Mouse (Mus musculus) liver, embryonic 12.5 days (tissue): ENCODE data around the gene Mad1l1. TPM values are rescaled to one million over a fixed set of nuclear protein-coding genes. Genes with fewer than 3 reads are reported as not detected.
A peak's percentile ranks its signal among the peaks of the same experiment; 100 is the strongest.

Source experiments
- ATAC-seq: fragments of 200-750 bp; cut with Nextera tagmentation; 2 replicates; pipeline ENCODE4 v1.8.0; 2017; ENCODE audit warnings: moderate number of reproducible peaks, mild to moderate bottlenecking, moderate library complexity
- H3K27ac ChIP-seq: fragments of 300-500 bp; sonication (generic); 2 replicates; pipeline ENCODE4 v1.5.1; 2016; ENCODE audit warnings: mild to moderate bottlenecking
- H3K27me3 ChIP-seq: fragments of 300-500 bp; sonication (generic); replicated peaks from 2 replicates; pipeline ENCODE4 v1.6.1; 2016; ENCODE audit warnings: mild to moderate bottlenecking, moderate library complexity
- H3K36me3 ChIP-seq: fragments of 300-500 bp; sonication (generic); 2 replicates; pipeline ENCODE4 v1.6.1; 2016; ENCODE audit warnings: mild to moderate bottlenecking, moderate library complexity
- H3K4me1 ChIP-seq: fragments of 300-500 bp; sonication (generic); 2 replicates; pipeline ENCODE4 v1.6.1; 2016
- H3K4me2 ChIP-seq: fragments of 300-500 bp; sonication (generic); 2 replicates; pipeline ENCODE4 v1.6.1; 2016; ENCODE audit warnings: mild to moderate bottlenecking, moderate library complexity
- H3K4me3 ChIP-seq: fragments of 300-500 bp; sonication (generic); 2 replicates; pipeline ENCODE4 v1.5.1; 2016; ENCODE audit warnings: mild to moderate bottlenecking, moderate library complexity
- H3K9ac ChIP-seq: fragments of 300-500 bp; sonication (generic); 2 replicates; pipeline ENCODE4 v1.6.1; 2016; ENCODE audit warnings: mild to moderate bottlenecking, moderate library complexity
- H3K9me3 ChIP-seq: fragments of 300-500 bp; sonication (generic); replicated peaks from 2 replicates; pipeline ENCODE4 v1.6.1; 2016; ENCODE audit warnings: mild to moderate bottlenecking, moderate library complexity
- WGBS: fragments of 180-500 bp; shearing (Covaris S2); methylation state at CpG from one replicate; pipeline ENCODE4 v1.1.7; 2016; ENCODE audit not compliant: insufficient replicate concordance; 5-methylcytosine and 5-hydroxymethylcytosine counted together
- polyA plus RNA-seq: library from polyadenylated mRNA; unstranded; fragments of >200 nt; fragmentation: Nextera tagmentation; extraction: Ambion mirVana; gene quantifications from 2 replicates; pipeline ENCODE4 v1.2.1, GENCODE M21; 2016

Mad1l1 gene
- polyA plus RNA-seq, 1 experiment from 2014 or later, result 33.6 TPM

DNA sequence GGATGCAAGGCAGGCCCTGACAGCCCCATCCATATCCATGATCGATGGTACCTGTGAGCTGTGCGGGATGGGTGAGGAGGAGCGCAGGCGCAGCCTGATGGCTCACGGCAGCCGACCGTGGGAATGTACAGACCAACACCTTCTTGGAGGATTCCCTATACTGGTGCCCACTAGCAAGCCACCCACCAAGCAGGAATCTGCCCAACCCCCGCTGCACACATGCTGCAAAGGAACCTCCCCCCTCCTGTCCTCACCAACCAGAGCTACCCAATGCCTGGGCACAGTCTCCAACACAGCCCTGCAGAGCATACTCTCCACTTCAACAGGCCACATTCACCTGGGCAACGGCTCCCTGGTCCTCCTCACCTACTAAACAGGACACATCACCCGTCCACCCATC is 64.7 kb downstream of the Mad1l1 start:
- no peaks in the 10 kb centered on the region for H3K27me3 ChIP-seq
- WGBS, result 89% methylated on average over 10 of the region's 10 CpGs

DNA sequence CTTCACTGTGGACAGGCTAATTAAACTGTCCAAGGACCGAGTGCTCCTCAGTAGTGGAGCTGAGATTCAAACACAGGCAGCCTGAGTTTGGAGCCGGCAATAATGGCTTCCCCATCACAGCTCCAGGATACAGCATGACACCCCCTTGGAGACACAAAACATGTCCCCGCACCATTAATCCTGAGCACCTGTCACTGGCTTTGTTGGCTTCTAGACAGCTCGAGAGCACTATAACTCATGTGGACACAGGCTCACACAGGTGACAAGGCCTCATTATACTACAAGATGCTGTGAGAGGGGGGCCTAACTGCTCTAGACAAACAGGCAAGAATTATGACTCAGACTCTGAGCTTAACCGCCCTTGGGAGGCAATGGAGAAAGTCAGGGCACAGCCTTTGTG is 66.1 kb downstream of the Mad1l1 start:
- no peaks in the 10 kb centered on the region for H3K9me3 ChIP-seq
- no peak overlapping the region for H3K4me2 ChIP-seq
- peaks cover 64% of the 10 kb centered on the region for H3K36me3 ChIP-seq
- H3K27ac ChIP-seq, result no peak overlapping the region
- 71% methylated on average over 5 of the region's 5 CpGs for WGBS
- no peak for ATAC-seq
- no peak overlapping the region for H3K9ac ChIP-seq
- H3K27me3 ChIP-seq, result no peaks in the 10 kb centered on the region
- no peaks in the 10 kb centered on the region for H3K4me1 ChIP-seq
- H3K4me3 ChIP-seq, result no peak overlapping the region

More for the DNA sequence above, 64.7 kb downstream of the Mad1l1 start:
- H3K36me3 ChIP-seq, result peaks cover 72% of the 10 kb centered on the region
- H3K4me3 ChIP-seq, result no peak overlapping the region
- no peak overlapping the region for H3K4me2 ChIP-seq
- H3K9me3 ChIP-seq, result no peaks in the 10 kb centered on the region
- no peak for ATAC-seq
- no peaks in the 10 kb centered on the region for H3K4me1 ChIP-seq
- no peak overlapping the region for H3K27ac ChIP-seq
- no peak overlapping the region for H3K9ac ChIP-seq

DNA sequence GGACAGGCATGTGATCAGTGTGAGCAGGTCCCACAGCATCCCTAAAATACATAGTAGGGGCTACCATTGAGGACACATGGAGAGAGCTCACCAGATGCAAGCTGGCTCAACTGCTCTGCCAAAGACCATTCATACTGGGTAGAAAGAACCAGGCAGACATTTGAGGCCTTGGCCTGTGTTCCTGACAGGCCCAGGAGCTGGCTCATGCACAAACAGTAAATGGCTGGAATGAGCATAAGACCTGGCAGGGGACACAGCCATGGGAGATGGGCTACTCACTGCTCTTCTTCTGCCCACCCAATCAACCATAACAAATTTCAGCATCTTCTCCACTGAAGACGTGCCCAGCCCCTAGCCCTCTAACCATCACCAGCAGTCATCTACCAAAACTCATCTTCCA is 66.7 kb downstream of the Mad1l1 start:
- Histone ChIP-seq H3K9ac (no peak overlapping the region), H3K27ac (no peak overlapping the region), H3K9me3 (no peaks in the 10 kb centered on the region), H3K36me3 (peaks cover 58% of the 10 kb centered on the region), H3K4me2 (no peak overlapping the region), H3K27me3 (no peaks in the 10 kb centered on the region), H3K4me1 (no peaks in the 10 kb centered on the region), H3K4me3 (no peak overlapping the region)
- 93% methylated on average over 1 of the region's 1 CpGs for WGBS
- ATAC-seq, result no peak

DNA sequence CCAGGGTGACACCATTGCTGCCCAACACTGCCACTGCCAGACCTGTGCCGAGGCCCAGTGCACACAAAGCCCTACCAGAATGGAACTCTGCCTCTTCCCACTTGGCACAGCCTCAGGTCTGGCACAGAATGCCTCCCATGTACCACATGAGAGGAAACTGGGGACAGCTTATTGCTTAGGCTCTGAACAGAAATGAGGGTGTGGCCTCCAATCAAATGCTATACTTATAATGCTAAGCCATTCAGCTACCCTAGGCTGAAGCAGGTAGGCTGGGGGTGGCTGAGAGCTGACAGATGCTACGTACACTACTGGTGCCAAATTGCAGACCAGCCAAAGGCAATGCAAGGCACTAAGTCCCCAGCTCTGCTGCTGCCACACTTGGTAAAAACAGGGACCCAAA is 69.4 kb downstream of the Mad1l1 start:
- 91% methylated on average over 2 of the region's 2 CpGs for WGBS

DNA sequence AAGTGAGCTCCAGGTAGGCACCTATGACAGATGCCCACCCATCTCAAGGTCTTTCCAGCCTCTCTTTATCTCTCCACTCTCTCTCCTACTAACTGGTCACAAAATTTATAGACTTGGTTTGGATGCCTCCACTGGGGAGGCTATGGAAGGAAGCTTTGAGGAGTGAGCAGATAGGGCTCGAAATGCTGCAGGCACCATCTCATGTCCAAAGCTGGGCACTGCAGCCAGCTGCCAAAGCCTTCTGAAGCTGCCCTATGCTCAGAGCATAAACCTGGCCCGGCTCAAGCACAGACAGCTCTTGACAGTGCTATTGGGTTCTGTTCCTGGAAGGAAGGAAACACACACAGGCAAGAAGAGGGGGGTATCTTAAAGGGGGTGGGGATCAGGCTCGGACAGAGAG is 71.0 kb downstream of the Mad1l1 start:
- H3K36me3 ChIP-seq, result peaks cover 22% of the 10 kb centered on the region

More for the DNA sequence above, 69.4 kb downstream of the Mad1l1 start:
- H3K4me2 ChIP-seq, result no peak overlapping the region
- H3K27ac ChIP-seq, result no peak overlapping the region
- H3K4me3 ChIP-seq, result no peak overlapping the region
- H3K4me1 ChIP-seq, result no peaks in the 10 kb centered on the region
- no peak overlapping the region for H3K9ac ChIP-seq
- no peaks in the 10 kb centered on the region for H3K27me3 ChIP-seq
- ATAC-seq, result no peak
- H3K9me3 ChIP-seq, result no peaks in the 10 kb centered on the region
- peaks cover 38% of the 10 kb centered on the region for H3K36me3 ChIP-seq

DNA sequence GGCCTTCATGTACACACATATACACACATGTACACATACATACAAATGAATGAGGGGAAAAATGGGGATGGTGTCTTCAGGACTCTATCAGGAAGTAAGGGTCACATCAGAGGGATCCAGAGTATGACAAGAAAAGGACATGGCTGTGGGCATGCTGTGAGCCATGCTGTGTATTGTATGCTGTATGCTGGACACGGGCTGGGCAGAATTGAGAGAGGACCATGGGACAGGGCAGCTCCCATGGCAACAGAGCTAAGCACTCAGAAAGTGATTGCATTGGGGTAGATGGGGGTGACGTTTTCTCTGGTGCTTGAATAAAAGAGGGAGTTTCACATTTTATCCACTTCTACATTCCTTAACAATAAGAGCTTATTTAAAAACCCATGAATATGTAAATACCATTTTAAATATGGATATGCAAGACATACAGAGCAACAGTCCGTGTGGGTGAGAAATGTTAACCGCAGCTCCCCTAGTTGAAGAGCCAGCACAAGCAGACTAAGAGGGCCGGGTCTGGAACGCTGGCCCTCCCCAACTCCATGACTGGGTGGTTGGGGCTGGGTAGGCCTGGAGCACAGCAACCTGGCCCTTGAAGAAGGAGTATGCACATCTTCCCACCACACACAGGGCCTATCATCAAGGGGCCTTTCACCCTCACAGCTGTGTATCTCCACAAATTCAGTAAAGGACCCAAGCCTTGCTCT is 71.8 kb downstream of the Mad1l1 start:
- 81% methylated on average over 6 of the region's 6 CpGs for WGBS
- Histone ChIP-seq H3K4me3 (no peak overlapping the region), H3K27me3 (no peaks in the 10 kb centered on the region), H3K36me3 (peaks cover 28% of the 10 kb centered on the region), H3K27ac (no peak overlapping the region), H3K9ac (no peak overlapping the region), H3K4me2 (no peak overlapping the region), H3K9me3 (no peaks in the 10 kb centered on the region), H3K4me1 (no peaks in the 10 kb centered on the region)
- no peak for ATAC-seq

More for the DNA sequence above, 71.0 kb downstream of the Mad1l1 start:
- Histone ChIP-seq H3K9me3 (no peaks in the 10 kb centered on the region), H3K4me3 (no peak overlapping the region), H3K4me1 (no peaks in the 10 kb centered on the region), H3K9ac (no peak overlapping the region), H3K27me3 (no peaks in the 10 kb centered on the region), H3K4me2 (no peak overlapping the region), H3K27ac (no peak overlapping the region)
- 77% methylated on average over 3 of the region's 3 CpGs for WGBS
- ATAC-seq, result no peak

DNA sequence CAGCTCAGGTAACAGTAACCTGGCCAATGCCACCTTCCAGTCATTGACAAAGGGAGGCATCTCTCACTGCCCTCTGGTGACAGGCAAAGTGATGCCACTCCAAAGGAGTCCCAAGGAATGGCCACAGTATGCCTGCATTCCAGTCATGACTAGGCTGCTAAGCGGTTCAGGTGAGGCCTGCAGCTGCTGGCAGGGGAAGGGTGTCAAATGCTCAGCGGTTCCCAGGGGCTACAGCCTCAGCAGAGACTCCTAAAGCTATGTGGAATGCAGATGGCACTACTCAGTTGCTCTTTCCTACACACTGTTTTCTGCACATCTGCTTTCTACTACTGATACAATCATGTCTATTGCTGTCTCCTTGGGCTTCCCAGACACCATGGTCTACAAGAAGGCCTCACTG is 73.3 kb downstream of the Mad1l1 start:
- no peak for ATAC-seq
- H3K4me2 ChIP-seq, result no peak overlapping the region
- H3K4me1 ChIP-seq, result no peaks in the 10 kb centered on the region
- WGBS, result 79% methylated on average over 2 of the region's 2 CpGs
- no peaks in the 10 kb centered on the region for H3K27me3 ChIP-seq
- no peak overlapping the region for H3K27ac ChIP-seq
- H3K36me3 ChIP-seq, result peaks cover 23% of the 10 kb centered on the region
- no peak overlapping the region for H3K4me3 ChIP-seq
- H3K9me3 ChIP-seq, result no peaks in the 10 kb centered on the region
- H3K9ac ChIP-seq, result no peak overlapping the region

DNA sequence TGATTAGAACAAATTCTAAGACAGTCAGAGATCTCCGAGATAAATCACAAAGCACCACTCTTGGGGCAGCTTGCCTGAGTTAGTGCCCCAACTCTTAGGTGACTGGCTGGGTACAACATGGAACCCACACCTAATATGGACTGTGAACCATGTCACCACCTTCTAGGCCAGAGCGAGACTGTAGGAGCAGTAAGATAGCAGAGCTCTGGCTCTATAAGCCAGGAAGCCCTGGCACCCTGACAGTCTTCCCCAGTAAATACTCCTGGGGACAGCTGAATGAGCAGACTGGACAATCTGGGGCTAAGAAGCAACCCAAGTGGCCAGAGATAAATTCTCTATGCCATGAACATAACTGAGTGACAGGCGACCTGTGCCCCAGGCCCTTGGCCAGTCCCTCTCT is 81.1 kb downstream of the Mad1l1 start:
- 81% methylated on average over 3 of the region's 3 CpGs for WGBS
- ATAC-seq, result no peak
- no peaks in the 10 kb centered on the region for H3K27me3 ChIP-seq

DNA sequence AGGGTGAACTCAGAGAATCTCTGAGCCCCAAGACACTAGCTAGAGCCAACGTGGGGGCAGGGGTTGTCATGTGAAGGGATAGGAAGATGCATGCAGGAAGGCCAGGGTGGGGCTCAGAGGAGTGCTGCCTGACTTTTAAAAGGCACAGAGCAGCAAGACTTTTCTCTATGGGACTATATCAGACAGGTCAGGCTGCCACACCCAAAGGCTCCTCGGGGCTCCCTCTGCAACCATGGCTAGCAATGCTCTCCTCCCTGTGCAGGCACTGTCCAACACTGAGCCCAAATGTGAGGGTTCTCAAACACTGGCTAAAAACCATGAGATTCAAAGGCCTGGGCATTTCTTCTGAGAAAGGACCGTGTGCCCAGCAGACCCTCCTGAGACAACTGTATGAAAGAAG is 82.5 kb downstream of the Mad1l1 start:
- peak; percentile 71 for ATAC-seq
- peaks cover 3% of the 10 kb centered on the region; the same call in 1 of the 2 replicates for H3K36me3 ChIP-seq
- no peaks in the 10 kb centered on the region for H3K27me3 ChIP-seq
- H3K9me3 ChIP-seq, result no peaks in the 10 kb centered on the region
- no peak overlapping the region for H3K4me2 ChIP-seq
- no peak overlapping the region for H3K4me3 ChIP-seq
- H3K9ac ChIP-seq, result no peak overlapping the region
- no peak overlapping the region for H3K27ac ChIP-seq
- 44% methylated on average over 3 of the region's 3 CpGs for WGBS
- peaks cover 15% of the 10 kb centered on the region for H3K4me1 ChIP-seq

More for the DNA sequence above, 81.1 kb downstream of the Mad1l1 start:
- Histone ChIP-seq H3K9me3 (no peaks in the 10 kb centered on the region), H3K9ac (no peak overlapping the region), H3K4me3 (no peak overlapping the region), H3K4me2 (no peak overlapping the region), H3K4me1 (peaks cover 15% of the 10 kb centered on the region), H3K27ac (no peak overlapping the region), H3K36me3 (peaks cover 9% of the 10 kb centered on the region; the same call in 1 of the 2 replicates)

DNA sequence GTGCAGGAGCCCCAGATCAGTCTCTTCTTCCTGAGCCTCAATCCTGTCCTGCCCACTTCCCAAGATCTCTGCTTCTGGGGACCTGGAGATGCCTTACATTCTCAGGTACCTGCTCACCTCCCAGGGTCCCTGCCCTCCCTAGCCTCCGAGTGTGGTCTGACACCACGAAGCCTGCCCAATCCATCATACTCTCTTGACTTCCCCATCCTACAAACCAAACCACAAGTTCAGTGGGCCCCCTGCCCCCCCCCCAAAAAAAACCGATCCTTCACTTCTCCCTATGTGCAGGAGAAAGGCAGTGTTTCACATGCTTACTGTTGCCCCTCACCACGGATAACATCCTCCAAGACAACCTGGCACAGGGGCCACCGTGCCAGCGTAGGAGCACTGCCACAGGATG is 90.5 kb downstream of the Mad1l1 start:
- no peak for ATAC-seq
- no peaks in the 10 kb centered on the region; the same call in 1 of the 2 replicates for H3K4me1 ChIP-seq
- WGBS, result 50% methylated on average over 6 of the region's 6 CpGs

DNA sequence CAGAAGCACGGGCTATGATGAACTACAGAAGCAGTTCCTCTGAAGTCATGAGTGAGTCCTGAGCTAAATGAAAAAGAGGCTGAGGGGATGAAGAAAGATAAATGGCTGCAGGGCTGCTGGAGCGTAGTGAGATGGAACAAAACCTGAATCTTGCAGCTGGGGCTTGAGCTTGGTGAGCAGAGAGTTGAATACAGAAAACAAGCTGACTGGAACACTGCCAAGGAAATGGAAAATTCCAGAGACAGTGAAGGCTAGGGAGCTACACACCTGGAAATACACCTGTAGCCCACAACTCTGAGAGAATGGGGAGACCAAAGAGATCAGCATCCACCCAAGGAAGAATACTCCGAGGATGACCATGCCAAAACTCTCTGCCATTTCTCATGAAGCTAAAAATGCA is 93.0 kb downstream of the Mad1l1 start:
- no peak overlapping the region for H3K4me2 ChIP-seq
- H3K9ac ChIP-seq, result no peak overlapping the region
- H3K9me3 ChIP-seq, result no peaks in the 10 kb centered on the region
- no peak overlapping the region for H3K27ac ChIP-seq
- no peaks in the 10 kb centered on the region; the same call in 1 of the 2 replicates for H3K4me1 ChIP-seq
- peaks cover 6% of the 10 kb centered on the region; the same call in 1 of the 2 replicates for H3K36me3 ChIP-seq
- no peaks in the 10 kb centered on the region for H3K27me3 ChIP-seq
- WGBS, result 83% methylated on average over 3 of the region's 3 CpGs
- H3K4me3 ChIP-seq, result no peak overlapping the region
- no peak for ATAC-seq

More for the DNA sequence above, 90.5 kb downstream of the Mad1l1 start:
- Histone ChIP-seq H3K9ac (no peak overlapping the region), H3K36me3 (peaks cover 6% of the 10 kb centered on the region; the same call in 1 of the 2 replicates), H3K9me3 (no peaks in the 10 kb centered on the region), H3K4me3 (no peak overlapping the region), H3K27me3 (no peaks in the 10 kb centered on the region), H3K4me2 (no peak overlapping the region), H3K27ac (no peak overlapping the region)

DNA sequence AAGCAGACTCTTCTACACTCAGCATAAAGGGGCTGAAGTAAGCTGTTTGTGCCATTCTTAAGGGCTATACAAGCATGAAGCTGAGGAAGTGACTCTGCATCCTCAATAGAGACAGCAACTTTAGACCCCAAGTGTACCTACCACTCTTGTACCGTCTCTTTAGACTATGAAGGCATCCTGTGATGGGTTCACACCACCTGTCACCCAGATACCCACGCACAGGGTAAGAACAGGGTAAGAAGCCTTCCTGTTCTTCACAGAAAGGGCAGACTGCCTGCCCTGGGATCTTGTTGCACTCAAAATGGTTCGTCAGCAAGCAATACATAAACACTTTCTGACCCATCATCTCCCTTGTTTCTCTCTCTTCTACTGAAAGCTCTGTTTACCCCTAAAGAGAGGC is 94.5 kb downstream of the Mad1l1 start:
- no peak for ATAC-seq
- H3K9ac ChIP-seq, result no peak overlapping the region
- H3K4me2 ChIP-seq, result no peak overlapping the region
- no peak overlapping the region for H3K27ac ChIP-seq
- 70% methylated on average over 3 of the region's 3 CpGs for WGBS
- H3K4me3 ChIP-seq, result no peak overlapping the region
- no peaks in the 10 kb centered on the region; the same call in 1 of the 2 replicates for H3K4me1 ChIP-seq
- no peaks in the 10 kb centered on the region for H3K27me3 ChIP-seq
- no peaks in the 10 kb centered on the region for H3K9me3 ChIP-seq
- H3K36me3 ChIP-seq, result peaks cover 6% of the 10 kb centered on the region; the same call in 1 of the 2 replicates
